In genomic region chr8:111940171-111941100, GRCm38 (mm10) we compare ENCODE assay signal across 8 mouse cellular contexts. TPM values are rescaled to one million over a fixed set of nuclear protein-coding genes. Genes with fewer than 3 reads are reported as not detected.
DNase-seq lines count a peak whose midpoint lies in the region; ATAC-seq lines count a peak whose summit lies in the region.

Gene Gabarapl2 (plus strand): TSS chr8:111940703.

- WGBS in hindbrain, embryonic 11.5 days: under 1% methylated on average over 57 of the region's 65 CpGs

- H3K9me3 ChIP-seq in hindbrain, embryonic 11.5 days (ENCODE audit: control insufficient read depth, low read length): no peaks in the 10 kb centered on the region

- peak within 1 kb of the TSS; percentile 87 for H3K4me2 ChIP-seq in hindbrain, embryonic 11.5 days (replicated peaks; ENCODE audit: low read depth, low read length)

- peak; percentile 97 for DNase-seq in Muller cell, postnatal 12 days (ENCODE audit: inconsistent ontology term)
- DNase-seq in cerebellum, adult 9-11 months: peak; percentile 98
- peak; percentile 96 to 98 for DNase-seq in frontal cortex, adult 2 months (ENCODE audit: extremely low spot score in 1 of 2, low spot score in 1 of 2)
- DNase-seq in hindbrain, embryonic 11.5 days (ENCODE audit: low spot score): peak; percentile 100
- peak; percentile 95 to 97 for DNase-seq in layer of hippocampus, postnatal 10 days (ENCODE audit: low spot score in 2 of 2)
- peak; percentile 99 for DNase-seq in lung, postnatal 10 days
- DNase-seq in ovary, postnatal 36 days (ENCODE audit: low spot score): peak; percentile 96
- peak; percentile 94 for DNase-seq in thymus, postnatal 25 days

- H3K27ac ChIP-seq in hindbrain, embryonic 11.5 days (ENCODE audit: low read depth, low read length): peak within 1 kb of the TSS; percentile 30; the same call in 1 of the 2 replicates

- peak within 1 kb of the TSS; percentile 96 for H3K4me3 ChIP-seq in hindbrain, embryonic 11.5 days (ENCODE audit: low read depth, low read length)

- peak within 1 kb of the TSS; percentile 82 for H3K9ac ChIP-seq in hindbrain, embryonic 11.5 days (ENCODE audit: low read depth, low read length)

- H3K27me3 ChIP-seq in hindbrain, embryonic 11.5 days (ENCODE audit: control insufficient read depth, insufficient read depth, low read length): no peaks in the 10 kb centered on the region

- peaks cover 7% of the 10 kb centered on the region for H3K4me1 ChIP-seq in hindbrain, embryonic 11.5 days (replicated peaks; ENCODE audit: control insufficient read depth, insufficient read depth, low read length)

- 0 out of 2 replicates have a peak, but pooled peaks cover 2% of the 10 kb centered on the region for H3K36me3 ChIP-seq in hindbrain, embryonic 11.5 days (ENCODE audit: control insufficient read depth, insufficient read depth, low read length)

- peak; percentile 98 for ATAC-seq in hindbrain, embryonic 11.5 days (ENCODE audit: low FRiP score)

RNA-seq across cellular contexts. Expression of gene Gabarapl2, which starts in this region (rescaled TPM):
- polyA plus RNA-seq in frontal cortex, adult 2 months (2012; rRNA removed): 251 and 275 TPM in 2 replicates
- 347 and 351 TPM in 2 replicates for polyA plus RNA-seq in hindbrain, embryonic 11.5 days (2014; fragmentation: Nextera tagmentation; extraction: Ambion mirVana)
- 100 to 1,000 TPM; 193 to 198 TPM for total RNA-seq in layer of hippocampus, postnatal 10 days (2021)

Comparison
In these comparisons a context has a peak if more than half of its experiments do, and no peak if none do; other contexts are left out.
1. Peak in every context shown above with its lines: DNase-seq, ATAC-seq, H3K4me3 ChIP-seq and H3K27ac ChIP-seq.